Mouse (Mus musculus) retina, embryonic 14.5 days (tissue): ENCODE measurements around the gene Ndufa5.

Source experiments
- DNase-seq: peaks from one replicate; pipeline ENCODE4 v3.0.0-alpha.2; 2015; ENCODE audit warnings: low spot score

Ndufa5 gene

GRCm38 (mm10) chr6:24527155-24528063 is at the start of gene Ndufa5:
Gene Ndufa5, minus strand, starts transcription at chr6:24528013.
- peak; percentile 98 for DNase-seq

- no peak for DNase-seq
These were observed 45.5 kb upstream of the Ndufa5 start for GRCm38 (mm10) chr6:24573319-24573718.

GRCm38 (mm10) chr6:24572431-24572830 is 44.6 kb upstream of the Ndufa5 start:
- no peak for DNase-seq

GRCm38 (mm10) chr6:24571126-24571525 is 43.3 kb upstream of the Ndufa5 start:
- DNase-seq: no peak

- peak; percentile 9 for DNase-seq
These were observed 42.5 kb upstream of the Ndufa5 start for GRCm38 (mm10) chr6:24570278-24570677.

GRCm38 (mm10) chr6:24569711-24570110 is 41.9 kb upstream of the Ndufa5 start:
- peak; percentile 7 for DNase-seq

GRCm38 (mm10) chr6:24568963-24569362 is 41.1 kb upstream of the Ndufa5 start:
- DNase-seq: no peak

GRCm38 (mm10) chr6:24564886-24565285 is 37.1 kb upstream of the Ndufa5 start:
- peak; percentile 39 for DNase-seq

- DNase-seq: no peak
These were observed 36.3 kb upstream of the Ndufa5 start for GRCm38 (mm10) chr6:24564081-24564480.

- no peak for DNase-seq
These were observed 27.7 kb upstream of the Ndufa5 start for GRCm38 (mm10) chr6:24555488-24555887.

- DNase-seq: no peak
These were observed 26.7 kb upstream of the Ndufa5 start for GRCm38 (mm10) chr6:24554427-24555086.

- DNase-seq: no peak
These were observed 24.2 kb upstream of the Ndufa5 start for GRCm38 (mm10) chr6:24552046-24552445.

GRCm38 (mm10) chr6:24549801-24550200 is 22.0 kb upstream of the Ndufa5 start:
- no peak for DNase-seq

GRCm38 (mm10) chr6:24546716-24547420 is 19.1 kb upstream of the Ndufa5 start:
- no peak for DNase-seq

GRCm38 (mm10) chr6:24543119-24543591 is 15.3 kb upstream of the Ndufa5 start:
- peak; percentile 4 for DNase-seq

GRCm38 (mm10) chr6:24542393-24542792 is 14.6 kb upstream of the Ndufa5 start:
- no peak for DNase-seq

GRCm38 (mm10) chr6:24540106-24540505 is 12.3 kb upstream of the Ndufa5 start:
- no peak for DNase-seq

- no peak for DNase-seq
These were observed 10.6 kb upstream of the Ndufa5 start for GRCm38 (mm10) chr6:24538435-24538834.

- no peak for DNase-seq
These were observed 5.0 kb upstream of the Ndufa5 start for GRCm38 (mm10) chr6:24532804-24533203.

GRCm38 (mm10) chr6:24530711-24531420 is 3.1 kb upstream of the Ndufa5 start:
- no peak for DNase-seq

GRCm38 (mm10) chr6:24530166-24530565 is 2.4 kb upstream of the Ndufa5 start:
- DNase-seq: peak; percentile 83

GRCm38 (mm10) chr6:24528064-24528243 is 141 bp upstream of the Ndufa5 start, which contains the start of gene Asb15:
Gene Asb15, plus strand, starts transcription at chr6:24528144.
- no peak for DNase-seq
